Mouse (Mus musculus): ENCODE data around the gene Dusp12.

Dusp12 gene

DNA sequence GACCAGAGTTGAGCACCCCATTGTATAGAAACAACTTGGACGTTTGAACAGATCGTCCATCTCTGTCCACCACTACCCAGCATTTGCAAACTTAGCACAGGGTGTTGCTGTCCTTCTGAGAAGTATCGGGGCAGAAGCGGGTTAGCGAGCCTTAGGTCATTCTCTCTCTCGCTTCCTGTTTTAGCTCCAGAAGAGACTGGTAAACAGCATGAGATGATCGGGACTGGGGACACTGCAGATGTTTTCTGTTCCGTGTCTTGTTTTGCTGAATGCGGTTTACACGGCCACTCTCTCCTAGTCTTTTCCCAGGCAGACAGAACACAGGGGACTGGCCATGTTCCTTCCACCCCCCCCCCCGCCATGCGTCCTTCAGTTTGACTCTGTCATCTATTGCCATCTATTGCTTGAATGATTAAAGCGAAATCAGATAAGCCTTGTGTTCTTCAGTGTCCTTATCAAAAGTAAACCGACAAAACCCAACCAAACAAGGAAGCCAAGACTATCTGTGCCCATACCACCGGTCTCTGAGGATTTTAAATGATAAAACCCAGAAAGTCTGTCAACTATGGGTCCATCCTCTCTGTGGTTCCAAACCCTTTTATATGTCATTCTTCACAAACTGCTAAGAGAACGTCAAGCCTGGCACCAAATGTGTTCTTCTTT is 13.2 kb upstream of the Dusp12 start:
- DNase-seq (ENCODE audit: low spot score in 2 of 2): no peak

- DNase-seq (ENCODE audit: low spot score in 2 of 2): no peak
Observed at GRCm38 (mm10) chr1:170896651-170897281, 11.4 kb upstream of the Dusp12 start.

DNA sequence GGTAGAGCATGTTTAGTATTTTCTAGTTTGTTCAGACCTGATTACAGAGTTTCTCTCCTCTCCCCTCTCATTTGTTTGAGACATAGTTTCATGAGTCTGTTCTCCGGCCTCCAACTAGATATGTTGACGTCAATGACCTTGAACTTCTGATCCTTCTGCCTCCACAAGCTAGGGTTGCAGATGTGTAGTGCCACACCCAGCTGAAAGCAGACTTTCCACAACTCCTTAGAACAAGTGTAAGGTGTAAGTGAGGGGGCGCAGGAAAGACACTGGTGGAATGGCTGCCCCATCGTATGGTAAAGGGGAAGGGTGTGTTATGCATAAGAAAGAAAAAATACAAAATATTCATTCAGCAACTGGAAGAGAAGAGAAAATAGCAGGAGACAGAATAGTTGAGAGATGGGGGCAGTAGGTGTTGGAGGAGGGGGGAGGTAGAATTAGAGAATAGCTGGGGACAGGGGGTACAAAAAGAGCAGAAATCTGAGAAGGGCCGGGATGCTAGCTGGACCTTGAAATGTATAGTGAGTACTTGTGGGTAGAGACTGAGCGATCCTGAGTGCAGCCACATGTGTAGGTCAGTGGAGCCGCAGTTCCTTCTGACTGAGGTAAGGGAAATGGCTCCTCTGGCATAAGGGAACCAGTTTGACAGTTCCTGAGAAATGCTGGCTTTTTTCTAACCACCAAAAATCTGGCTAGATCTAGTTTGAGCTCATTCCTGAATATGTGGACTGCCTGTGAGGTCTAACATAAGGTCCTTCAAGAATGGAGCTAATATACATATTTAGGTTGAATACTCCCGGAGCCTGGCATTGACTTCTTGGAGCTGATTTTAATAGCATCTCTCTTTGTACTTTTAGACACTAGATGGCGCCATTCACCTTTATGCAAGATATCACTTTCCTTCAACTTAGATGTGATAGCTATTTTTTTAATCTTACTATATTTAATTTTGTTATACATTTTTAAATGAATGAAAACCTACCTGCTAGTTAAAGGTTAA is 9.6 kb upstream of the Dusp12 start:
- no peak for DNase-seq (ENCODE audit: low spot score in 2 of 2)

DNA sequence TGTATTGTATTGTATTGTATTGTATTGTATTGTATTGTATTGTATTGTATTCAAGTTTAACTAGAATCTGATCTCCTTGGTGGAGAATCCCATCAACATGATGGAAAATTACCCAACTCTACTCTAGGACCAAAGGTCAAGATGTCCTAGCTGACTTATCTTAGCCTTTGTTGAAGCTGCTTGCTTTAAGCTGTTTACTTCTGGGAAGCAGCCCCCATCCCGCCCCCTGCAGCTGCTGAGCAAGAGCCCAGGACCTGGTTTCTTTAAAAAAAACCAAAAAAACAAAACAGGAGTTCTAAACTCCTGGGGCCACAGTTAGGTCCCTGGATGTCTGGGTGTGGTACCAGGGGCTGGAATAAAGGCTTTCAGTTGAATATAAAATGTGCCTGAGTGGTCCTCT is 6.9 kb upstream of the Dusp12 start:
- no peak for DNase-seq (ENCODE audit: low spot score in 2 of 2)

- DNase-seq (ENCODE audit: low spot score in 2 of 2): no peak
Observed at GRCm38 (mm10) chr1:170891646-170892045, 6.3 kb upstream of the Dusp12 start.

GRCm38 (mm10) chr1:170889310-170889709 is 4.0 kb upstream of the Dusp12 start:
- no peak for DNase-seq (ENCODE audit: low spot score in 2 of 2)

- no peak for DNase-seq (ENCODE audit: low spot score in 2 of 2)
Observed at GRCm38 (mm10) chr1:170886044-170886458, 711 bp upstream of the Dusp12 start.

DNA sequence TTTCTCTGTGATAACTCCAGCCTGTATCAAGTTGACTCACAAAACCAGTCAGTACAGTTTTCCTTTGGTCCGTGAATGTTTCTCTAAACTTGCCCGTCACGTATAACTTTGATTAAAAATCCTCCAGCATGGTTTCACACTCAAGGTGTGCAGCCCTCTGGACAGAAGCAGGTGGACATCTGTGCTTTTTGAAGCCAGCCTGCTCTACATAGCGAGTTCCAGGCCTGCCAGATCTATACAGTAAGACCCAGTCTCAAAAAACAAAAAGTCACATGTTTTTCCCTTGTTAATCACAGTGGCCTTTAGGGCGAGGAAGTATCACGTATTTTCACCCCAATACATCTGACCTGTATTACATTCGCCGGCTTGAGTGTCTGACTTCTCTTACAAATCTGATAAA is 950 bp downstream of the Dusp12 start:
- no peak for DNase-seq (ENCODE audit: low spot score in 2 of 2)

DNA sequence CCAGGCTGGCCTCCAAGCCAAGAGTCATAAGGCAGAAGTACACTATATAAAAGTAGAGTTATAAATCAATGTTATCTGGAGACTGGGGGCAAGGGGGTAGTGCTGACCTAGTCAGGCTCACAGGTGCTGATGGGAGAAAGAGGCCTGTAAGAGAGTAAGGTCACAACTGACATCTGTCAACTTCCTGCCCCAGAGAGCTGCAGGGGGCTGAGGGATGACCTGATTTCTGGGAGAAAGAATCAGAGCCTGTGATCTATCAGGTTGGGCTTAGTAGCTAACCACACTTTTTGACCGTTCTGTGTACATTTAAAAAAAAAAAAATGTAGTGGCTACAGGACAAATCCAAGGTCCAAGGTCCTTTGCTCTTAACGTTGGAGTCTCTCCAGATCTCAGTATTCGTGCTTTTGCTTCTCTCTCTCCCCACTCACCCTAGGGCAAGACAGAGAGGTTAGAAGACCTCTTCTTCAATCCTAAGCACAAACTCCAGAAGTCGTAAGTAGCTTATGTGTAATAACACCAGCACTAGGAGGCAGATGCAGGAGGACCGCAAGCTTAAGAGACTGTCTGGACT is 2.3 kb downstream of the Dusp12 start:
- DNase-seq (ENCODE audit: low spot score in 2 of 2): no peak

DNA sequence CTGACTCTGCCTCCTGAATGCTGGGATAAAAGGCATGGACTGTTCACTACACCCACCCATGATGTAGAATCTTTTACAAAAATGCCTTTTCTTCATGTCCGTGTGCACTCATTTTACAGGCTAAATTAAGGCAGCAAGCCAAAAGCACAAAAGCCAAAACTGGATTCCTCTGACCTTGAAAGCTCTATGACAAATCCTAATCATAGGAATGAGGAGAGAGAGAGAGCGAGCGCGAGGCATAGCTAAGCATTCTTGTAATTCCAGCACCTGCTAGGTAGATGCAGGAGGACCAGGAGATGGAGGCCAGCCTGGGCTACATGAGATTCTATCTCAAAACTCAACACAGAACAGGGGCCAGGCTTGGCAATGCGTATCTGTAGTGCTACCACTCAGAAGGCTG is 8.4 kb downstream of the Dusp12 start:
- DNase-seq (ENCODE audit: low spot score in 2 of 2): no peak

GRCm38 (mm10) chr1:170875676-170876075 is 9.7 kb downstream of the Dusp12 start:
- DNase-seq (ENCODE audit: low spot score in 2 of 2): no peak

DNA sequence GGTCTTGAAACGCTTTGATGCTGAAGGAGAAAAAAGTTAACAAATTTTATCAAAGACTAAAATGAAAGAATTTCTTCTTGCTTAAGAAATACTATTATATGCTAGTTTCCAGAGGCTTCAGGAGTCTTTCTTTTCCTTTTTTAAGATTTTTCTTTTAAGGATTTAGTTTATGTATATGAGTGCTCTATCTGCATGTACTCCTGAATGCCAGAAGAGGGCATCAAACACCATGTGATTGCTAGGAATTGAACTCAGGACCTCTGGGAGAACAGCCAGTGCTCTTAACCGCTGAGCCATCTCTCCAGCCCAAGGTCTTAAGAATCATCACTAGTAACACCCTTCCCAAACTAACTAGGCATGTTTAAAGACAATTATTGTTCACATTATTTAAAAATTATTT is 13.4 kb downstream of the Dusp12 start:
- DNase-seq (ENCODE audit: low spot score in 2 of 2): no peak

- no peak for DNase-seq (ENCODE audit: low spot score in 2 of 2)
Observed at GRCm38 (mm10) chr1:170871402-170871801, 13.9 kb downstream of the Dusp12 start.

DNA sequence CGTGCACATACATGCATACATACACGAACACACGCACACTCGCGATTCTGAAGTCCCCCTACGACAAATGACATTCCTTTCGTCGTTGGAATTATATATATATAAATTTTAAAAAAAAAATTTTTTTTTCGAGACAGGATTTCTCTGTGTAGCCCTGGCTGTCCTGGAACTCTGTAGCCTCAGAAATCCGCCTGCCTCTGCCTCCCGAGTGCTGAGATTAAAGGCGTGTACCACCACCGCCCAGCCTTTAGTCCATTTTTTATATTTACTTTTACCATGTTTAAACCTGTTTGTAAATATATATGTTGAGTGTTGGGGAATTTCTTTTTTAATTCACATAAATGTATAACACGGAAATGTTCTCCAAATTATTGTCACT is 16.4 kb downstream of the Dusp12 start:
- no peak for DNase-seq (ENCODE audit: low spot score in 2 of 2)

DNA sequence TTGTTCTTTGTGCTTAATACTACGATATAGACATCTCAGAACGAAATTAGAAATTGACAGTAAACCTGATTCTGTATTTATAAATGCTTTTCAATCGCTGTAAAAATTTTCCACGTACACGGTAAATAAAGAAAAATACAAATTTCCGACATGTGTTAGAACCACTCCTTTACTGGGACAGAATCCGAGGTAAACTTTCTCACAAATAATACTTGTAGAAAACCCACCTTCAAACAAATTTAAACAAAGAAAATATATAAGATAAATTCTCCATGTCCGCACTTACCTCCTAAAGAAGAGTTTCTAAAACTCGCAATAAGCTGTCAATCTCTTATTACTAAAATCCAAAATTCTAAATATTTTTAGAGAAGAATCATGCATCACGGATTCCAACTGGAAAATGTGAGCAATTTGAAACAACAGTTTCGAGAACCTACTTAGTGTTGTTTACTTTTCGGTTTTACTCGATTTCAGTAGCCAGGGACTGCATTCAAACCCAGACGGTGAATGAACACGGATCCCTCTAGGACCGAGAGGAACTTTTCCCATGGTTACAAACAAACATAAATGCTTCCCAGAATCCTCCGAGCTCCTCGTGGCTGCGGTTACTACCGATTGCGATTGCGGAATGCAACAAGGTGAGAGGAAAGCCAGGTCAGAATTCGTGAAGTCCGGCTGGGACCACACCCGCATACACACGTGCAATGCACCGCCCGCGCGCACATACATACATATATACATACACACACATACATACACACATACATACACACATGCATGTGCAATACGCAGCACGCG is 17.0 kb downstream of the Dusp12 start:
- peak; percentile 68 to 86 for DNase-seq (ENCODE audit: low spot score in 2 of 2)

DNA sequence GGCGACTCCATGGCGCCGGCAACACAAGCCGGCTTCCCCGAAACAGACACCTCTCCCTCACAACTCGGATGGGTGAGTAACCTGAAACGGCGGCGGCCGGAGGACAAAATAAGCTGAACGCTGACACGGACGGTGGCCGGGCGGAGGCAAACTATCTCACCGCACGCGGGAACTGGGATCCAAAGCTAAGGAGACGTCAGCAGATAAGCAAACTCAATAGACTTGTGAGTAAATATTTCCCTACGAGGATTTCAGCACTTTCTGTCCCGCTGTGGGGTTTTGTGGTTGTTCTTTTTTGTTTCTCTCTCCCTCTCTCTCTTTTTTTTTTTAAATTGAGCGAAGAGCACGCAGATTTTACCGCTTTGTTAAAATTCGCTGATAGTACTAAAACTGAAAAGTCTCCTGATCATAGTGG is 17.6 kb downstream of the Dusp12 start, which contains the start of gene Atf6:
Gene Atf6, minus strand, starts transcription at position 81 of the 415 bp plus-strand sequence.
- DNase-seq (ENCODE audit: low spot score in 2 of 2): peak; percentile 91 to 95

DNA sequence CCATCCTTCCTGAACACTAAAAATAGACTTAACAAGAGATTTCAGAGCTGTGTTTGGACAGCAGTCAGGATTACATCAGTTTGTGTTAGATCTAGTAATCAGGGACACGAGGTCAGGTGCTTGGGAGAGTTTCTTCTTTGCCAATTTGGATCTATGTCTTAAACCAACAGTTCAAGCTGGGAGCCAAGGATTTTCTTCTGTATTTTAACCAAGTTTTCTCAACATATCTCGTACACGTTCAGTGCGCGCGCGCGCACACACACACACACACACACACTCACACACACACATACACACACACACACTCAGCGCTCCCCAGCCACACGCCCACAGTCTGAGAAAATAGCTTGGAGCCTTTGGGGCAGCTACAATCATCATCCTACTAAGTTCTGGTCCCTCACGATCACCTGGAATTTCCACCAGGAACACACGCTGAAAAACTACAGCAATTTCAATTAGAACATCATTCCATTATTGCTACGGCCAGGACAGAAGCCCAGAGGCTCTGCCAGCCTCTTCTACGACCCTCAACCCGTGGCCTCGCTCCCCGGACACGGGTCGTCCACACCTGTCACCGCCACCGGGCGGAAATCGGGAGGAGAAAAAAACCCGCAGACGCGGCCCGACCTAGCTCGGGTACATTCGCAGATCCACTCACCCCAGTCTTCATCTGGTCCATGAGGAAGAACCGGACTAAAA is 18.2 kb downstream of the Dusp12 start:
- no peak for DNase-seq (ENCODE audit: low spot score in 2 of 2)

DNA sequence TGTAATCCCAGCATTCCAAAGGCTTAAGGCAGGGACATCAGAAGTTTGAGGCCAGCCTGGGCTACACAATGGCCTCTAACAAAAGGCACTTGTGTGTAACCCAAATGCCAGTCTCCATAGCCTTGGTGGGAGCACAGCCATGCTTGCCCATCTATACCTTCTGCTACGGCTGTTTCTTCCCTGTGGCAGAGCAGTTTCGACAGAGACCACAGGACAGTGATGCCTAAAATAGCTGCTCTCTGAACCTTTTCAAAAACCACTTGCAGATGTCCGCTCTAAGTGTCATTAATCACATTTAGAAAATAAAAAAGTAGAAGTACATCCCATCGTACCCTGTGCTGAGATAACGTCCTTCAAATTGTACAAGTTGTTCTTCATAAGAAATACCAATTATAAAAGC is 19.9 kb downstream of the Dusp12 start:
- DNase-seq (ENCODE audit: low spot score in 2 of 2): no peak

DNA sequence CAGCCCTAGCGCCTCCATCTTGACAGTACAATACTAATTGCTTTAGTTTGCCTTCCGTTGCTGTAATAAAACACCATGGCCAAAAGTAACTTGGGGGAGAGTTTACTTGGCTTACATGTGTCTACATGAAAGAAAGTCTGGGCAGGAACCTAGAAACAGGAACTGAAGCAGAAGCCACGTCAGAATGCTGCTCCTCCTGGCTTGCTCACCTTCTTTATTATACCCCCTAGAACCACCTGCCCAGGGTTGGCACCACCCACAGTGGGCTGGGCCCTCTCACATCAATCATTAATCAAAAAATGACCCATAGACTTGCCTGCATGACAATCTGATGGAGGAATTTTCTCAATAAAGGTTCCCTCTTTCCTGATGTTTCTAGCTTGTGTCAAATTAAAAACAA is 20.6 kb downstream of the Dusp12 start:
- no peak for DNase-seq (ENCODE audit: low spot score in 2 of 2)

DNA sequence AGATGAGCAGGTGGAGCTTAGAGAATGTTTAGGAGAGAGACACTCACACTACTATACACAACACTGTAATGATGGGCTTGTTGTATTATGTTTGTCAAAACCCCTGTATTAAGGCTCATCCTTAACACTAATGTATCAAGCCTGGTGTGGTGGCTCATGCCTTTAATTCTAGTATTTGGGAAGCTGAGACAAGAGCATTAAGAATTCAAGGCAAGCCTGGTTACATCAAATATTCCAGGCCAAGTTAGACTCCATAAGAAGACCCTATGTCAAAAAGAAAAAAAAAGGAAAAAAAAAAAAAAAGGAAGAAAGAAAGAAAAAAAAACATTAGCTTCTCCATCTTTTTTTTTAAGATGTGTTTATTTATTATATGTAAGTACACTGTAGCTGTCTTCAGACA is 21.1 kb downstream of the Dusp12 start:
- DNase-seq (ENCODE audit: low spot score in 2 of 2): no peak

GRCm38 (mm10) chr1:170863033-170863432 is 22.3 kb downstream of the Dusp12 start:
- DNase-seq (ENCODE audit: low spot score in 2 of 2): no peak
